Mouse (Mus musculus): ENCODE measurements at regions not wholly inside any gene's neighbourhood (a gene's known extent, or its start where the extent isn't known, plus 50 kb on each side); places are given as distances from the start of the nearest gene placed in this dataset.

DNA sequence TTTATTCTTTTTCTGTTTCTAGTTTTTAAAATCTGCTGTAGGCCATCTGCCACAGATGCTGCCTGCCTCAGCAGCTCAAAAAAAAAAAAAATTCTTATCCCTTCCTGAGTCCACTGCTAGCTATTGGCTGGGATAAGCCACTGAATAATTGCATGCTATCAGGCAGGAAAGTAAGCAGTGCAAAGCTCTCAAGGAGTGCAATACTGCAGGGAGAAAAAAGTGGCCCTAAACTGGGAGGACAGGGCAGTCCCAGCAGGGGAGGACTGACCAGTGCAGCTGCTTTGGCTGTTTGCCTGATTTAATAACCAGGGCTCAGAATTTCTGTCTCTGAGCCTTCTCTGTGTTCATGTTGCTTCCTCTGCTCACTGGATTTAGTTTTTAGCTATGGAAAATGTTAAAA is 544.4 kb upstream of the Marcks start:
- H3K9ac ChIP-seq: no peak overlapping the region
- no peaks in the 10 kb centered on the region for H3K36me3 ChIP-seq
- no peaks in the 10 kb centered on the region for H3K9me3 ChIP-seq (replicated peaks)
- H3K27ac ChIP-seq: no peak overlapping the region
- no peaks in the 10 kb centered on the region for H3K27me3 ChIP-seq (replicated peaks)
- no peak overlapping the region for H3K4me3 ChIP-seq
- H3K4me1 ChIP-seq: no peaks in the 10 kb centered on the region
- no peak for ATAC-seq
- H3K4me2 ChIP-seq: no peak overlapping the region

DNA sequence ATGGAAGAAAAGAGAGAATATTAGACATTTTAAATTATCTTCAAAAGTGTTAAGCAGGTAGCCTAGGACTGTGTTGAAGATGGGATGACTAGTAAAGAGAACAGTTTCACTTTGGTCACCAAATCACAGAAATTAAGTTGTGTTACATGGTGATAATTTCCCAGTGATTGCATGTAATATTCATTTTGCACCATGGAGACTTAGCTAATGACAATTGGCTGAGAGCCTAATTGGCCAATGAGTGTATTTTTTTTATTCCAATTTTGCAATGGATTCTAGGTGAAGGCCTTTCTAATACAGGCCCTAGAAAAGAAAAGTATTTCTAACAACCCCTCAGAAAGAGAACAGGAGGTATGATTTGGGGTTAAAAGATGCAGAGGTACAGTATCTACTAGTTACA is 541.9 kb upstream of the Marcks start:
- no peak for ATAC-seq
- Histone ChIP-seq H3K27me3 (replicated peaks) (no peaks in the 10 kb centered on the region), H3K27ac (no peak overlapping the region), H3K4me2 (no peak overlapping the region), H3K4me1 (no peaks in the 10 kb centered on the region), H3K4me3 (no peak overlapping the region), H3K36me3 (no peaks in the 10 kb centered on the region), H3K9me3 (replicated peaks) (no peaks in the 10 kb centered on the region), H3K9ac (no peak overlapping the region)

DNA sequence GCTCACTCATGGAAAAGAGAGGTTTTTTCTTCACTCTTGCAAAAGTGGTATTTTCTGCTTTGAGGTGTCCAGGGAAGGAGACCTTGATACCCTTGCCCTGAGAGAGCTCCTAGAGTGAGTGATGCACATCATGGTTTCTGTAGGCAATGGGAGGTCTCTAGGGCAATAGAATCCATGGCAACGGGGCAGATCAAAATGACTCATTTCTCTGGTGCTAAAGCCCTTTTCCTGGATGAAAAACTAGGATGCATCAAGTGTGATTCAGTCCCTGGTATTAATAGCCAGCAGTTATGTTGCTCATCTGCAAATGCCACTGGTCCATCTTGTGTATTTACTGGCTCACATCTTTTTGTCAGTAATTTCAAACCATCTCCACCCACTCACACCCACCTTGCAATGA is 539.1 kb upstream of the Marcks start:
- Histone ChIP-seq H3K9me3 (replicated peaks) (no peaks in the 10 kb centered on the region), H3K36me3 (no peaks in the 10 kb centered on the region), H3K4me1 (no peaks in the 10 kb centered on the region), H3K9ac (no peak overlapping the region), H3K4me3 (no peak overlapping the region), H3K27me3 (replicated peaks) (no peaks in the 10 kb centered on the region), H3K27ac (no peak overlapping the region), H3K4me2 (no peak overlapping the region)
- 74% methylated on average over 1 of the region's 1 CpGs for WGBS (ENCODE audit: insufficient replicate concordance)
- ATAC-seq: no peak

DNA sequence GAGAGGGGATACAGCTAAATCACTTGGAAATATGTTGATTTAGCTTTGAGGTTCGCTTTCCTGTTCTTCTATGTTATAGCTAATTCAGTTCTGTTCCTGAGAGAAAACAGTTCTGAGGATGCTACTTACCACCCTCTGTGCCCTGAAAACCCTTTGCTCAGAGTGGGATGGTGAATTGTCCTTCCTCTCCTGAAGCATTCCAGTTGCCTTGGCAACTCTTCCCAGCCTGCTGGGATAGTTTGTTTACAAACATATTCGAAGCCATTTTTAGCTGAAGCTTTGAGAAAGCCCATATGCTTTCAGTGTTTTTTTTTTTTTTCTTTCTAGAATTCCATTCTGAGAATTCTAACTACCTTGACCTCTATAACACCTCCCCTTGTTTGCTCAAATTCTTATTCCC is 530.1 kb upstream of the Marcks start:
- Histone ChIP-seq H3K9ac (no peak overlapping the region), H3K4me2 (no peak overlapping the region), H3K4me3 (no peak overlapping the region), H3K9me3 (replicated peaks) (no peaks in the 10 kb centered on the region), H3K27ac (no peak overlapping the region), H3K36me3 (no peaks in the 10 kb centered on the region), H3K4me1 (no peaks in the 10 kb centered on the region), H3K27me3 (replicated peaks) (no peaks in the 10 kb centered on the region)
- 51% methylated on average over 2 of the region's 2 CpGs for WGBS (ENCODE audit: insufficient replicate concordance)
- ATAC-seq: no peak

DNA sequence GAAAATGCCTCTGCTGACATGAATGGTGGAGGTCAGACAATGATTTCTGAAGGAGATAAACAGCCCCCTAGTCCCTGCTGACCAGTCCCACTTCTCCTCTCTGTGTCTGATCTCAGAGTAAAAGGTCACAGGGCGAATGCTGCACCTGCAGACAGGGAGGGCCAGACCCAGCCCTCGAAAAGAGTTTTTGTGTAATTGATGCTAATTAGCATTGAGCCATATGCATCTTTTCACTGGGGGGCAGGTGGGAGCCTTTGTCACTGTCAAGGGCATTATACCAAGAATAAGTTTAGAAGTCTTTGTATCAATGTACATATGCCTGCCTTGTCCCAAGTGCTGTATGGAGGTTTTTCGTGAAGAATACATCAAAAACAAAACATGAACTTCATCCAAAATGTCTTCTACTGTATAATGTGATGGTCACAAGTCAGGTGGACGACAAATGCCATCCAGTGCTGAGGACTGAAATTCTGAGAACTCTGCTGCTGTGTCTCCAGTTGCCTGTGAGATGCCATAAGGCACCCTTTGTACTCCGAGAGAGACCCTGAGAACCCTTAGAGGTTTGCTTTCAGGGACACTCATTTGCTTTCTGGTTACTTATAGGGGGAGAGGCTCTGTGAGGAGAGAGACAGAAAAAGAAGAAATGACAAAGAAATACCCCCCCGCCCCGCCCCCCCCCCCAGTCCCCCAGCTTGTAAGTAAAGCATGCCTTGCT is 528.5 kb upstream of the Marcks start:
- no peak overlapping the region for H3K9ac ChIP-seq
- no peak overlapping the region for H3K4me2 ChIP-seq
- WGBS (ENCODE audit: insufficient replicate concordance): 58% methylated on average over 7 of the region's 7 CpGs
- no peak overlapping the region for H3K4me3 ChIP-seq
- no peaks in the 10 kb centered on the region for H3K36me3 ChIP-seq
- no peak for ATAC-seq
- no peaks in the 10 kb centered on the region for H3K4me1 ChIP-seq
- no peak overlapping the region for H3K27ac ChIP-seq
- no peaks in the 10 kb centered on the region for H3K9me3 ChIP-seq (replicated peaks)
- no peaks in the 10 kb centered on the region for H3K27me3 ChIP-seq (replicated peaks)

DNA sequence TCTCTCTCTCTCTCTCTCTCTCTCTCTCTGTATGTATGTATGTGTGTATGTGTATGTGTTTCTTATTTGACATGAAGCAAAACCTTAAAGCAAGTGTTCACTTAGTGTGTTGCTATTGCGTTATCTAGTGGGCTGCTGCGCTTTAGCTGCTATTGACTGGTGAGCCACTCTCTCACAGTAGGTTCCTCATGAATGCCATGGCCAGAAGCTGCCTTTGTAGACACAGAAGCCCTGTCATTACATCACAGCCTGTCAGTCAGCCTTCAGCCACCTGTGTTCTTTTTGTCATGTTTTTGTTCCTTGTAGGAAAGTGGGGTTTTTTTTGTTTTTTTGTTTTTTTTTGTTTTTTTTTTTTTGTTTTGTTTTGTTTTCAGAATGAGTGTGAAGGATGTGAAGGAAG is 527.8 kb upstream of the Marcks start:
- no peak for ATAC-seq

DNA sequence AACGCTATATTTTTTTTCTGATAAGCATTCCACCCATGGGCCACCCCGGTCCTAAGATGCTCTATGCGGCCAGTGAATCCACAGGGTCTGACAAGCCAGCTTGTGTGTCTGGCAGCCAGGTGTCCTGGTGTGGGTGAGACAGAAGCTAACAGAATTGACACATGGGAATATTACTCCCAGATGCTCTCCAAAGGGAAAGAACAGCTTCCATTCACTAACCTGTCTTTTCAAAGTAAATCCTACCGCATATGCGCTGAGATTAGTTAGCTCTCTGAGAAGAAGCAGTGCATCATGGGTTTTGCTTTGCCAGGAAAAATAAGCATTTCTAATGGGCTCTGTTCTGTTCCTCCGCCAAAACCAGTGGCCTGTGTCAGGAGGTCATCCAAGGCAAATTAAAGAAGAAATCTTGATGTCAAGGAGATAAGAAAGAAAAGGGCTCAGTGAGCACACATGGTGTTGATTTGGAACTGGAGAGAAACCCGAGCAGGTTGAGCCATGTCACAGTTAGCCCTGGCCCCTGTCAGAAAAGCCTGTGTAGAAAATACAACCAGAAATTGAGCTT is 498.4 kb upstream of the Marcks start:
- WGBS (ENCODE audit: insufficient replicate concordance): 68% methylated on average over 7 of the region's 7 CpGs
- H3K4me2 ChIP-seq: no peak overlapping the region
- H3K27me3 ChIP-seq (replicated peaks): no peaks in the 10 kb centered on the region
- no peak for ATAC-seq
- H3K4me3 ChIP-seq: no peak overlapping the region
- no peak overlapping the region for H3K27ac ChIP-seq
- H3K9ac ChIP-seq: no peak overlapping the region
- H3K36me3 ChIP-seq: no peaks in the 10 kb centered on the region
- H3K9me3 ChIP-seq (replicated peaks): no peaks in the 10 kb centered on the region
- no peaks in the 10 kb centered on the region for H3K4me1 ChIP-seq

More for the DNA sequence above, 527.8 kb upstream of the Marcks start:
- Histone ChIP-seq H3K9me3 (replicated peaks) (no peaks in the 10 kb centered on the region), H3K27me3 (replicated peaks) (no peaks in the 10 kb centered on the region), H3K4me3 (no peak overlapping the region), H3K4me2 (no peak overlapping the region), H3K27ac (no peak overlapping the region), H3K36me3 (no peaks in the 10 kb centered on the region), H3K4me1 (no peaks in the 10 kb centered on the region), H3K9ac (no peak overlapping the region)
- WGBS (ENCODE audit: insufficient replicate concordance): 74% methylated on average over 2 of the region's 2 CpGs

DNA sequence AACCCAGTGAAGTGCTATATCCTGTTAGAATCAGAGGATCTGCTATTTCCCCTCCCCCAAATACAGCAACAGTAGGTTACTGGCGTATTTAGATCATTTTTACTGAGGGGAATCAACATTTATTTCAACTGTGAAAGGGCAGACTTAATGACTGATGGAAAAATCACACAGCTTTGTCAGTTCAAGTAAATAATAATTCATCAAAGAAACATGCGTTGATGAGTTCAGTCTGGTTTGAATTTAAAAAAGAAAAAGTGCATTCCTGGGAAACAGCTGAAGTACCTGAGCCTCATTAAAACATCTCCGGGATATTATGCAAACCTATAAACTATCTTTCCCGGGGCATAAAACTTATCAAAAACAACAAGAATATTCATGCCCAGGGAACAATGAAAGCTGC is 497.7 kb upstream of the Marcks start:
- Histone ChIP-seq H3K4me2 (no peak overlapping the region), H3K4me3 (no peak overlapping the region), H3K27ac (no peak overlapping the region), H3K9me3 (replicated peaks) (no peaks in the 10 kb centered on the region), H3K4me1 (no peaks in the 10 kb centered on the region), H3K36me3 (no peaks in the 10 kb centered on the region), H3K9ac (no peak overlapping the region), H3K27me3 (replicated peaks) (no peaks in the 10 kb centered on the region)
- no peak for ATAC-seq
- WGBS (ENCODE audit: insufficient replicate concordance): 64% methylated on average over 4 of the region's 4 CpGs

DNA sequence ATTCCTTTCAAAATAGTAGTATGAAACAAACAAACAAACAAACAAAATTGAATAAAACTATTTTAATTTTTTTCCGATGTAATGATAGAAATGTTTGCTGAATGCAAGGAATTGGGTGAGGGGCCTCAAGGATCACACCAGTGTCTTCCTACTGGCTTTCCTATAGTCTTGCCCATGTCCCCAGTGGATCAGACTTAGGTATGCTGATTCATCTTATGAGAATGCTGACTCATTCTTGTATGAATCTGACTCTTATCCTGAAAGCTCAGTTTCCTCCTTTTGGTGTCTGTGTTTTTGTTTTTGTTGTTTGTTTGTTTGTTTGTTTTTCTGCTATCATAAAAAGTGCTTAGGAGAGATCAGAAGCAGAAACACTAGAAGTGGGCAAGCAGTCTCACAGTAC is 491.7 kb upstream of the Marcks start:
- Histone ChIP-seq H3K36me3 (no peaks in the 10 kb centered on the region), H3K4me1 (no peaks in the 10 kb centered on the region), H3K4me3 (no peak overlapping the region), H3K9ac (no peak overlapping the region), H3K9me3 (replicated peaks) (no peaks in the 10 kb centered on the region), H3K27ac (no peak overlapping the region), H3K4me2 (no peak overlapping the region), H3K27me3 (replicated peaks) (no peaks in the 10 kb centered on the region)
- no peak for ATAC-seq
- 72% methylated on average over 1 of the region's 1 CpGs for WGBS (ENCODE audit: insufficient replicate concordance)

DNA sequence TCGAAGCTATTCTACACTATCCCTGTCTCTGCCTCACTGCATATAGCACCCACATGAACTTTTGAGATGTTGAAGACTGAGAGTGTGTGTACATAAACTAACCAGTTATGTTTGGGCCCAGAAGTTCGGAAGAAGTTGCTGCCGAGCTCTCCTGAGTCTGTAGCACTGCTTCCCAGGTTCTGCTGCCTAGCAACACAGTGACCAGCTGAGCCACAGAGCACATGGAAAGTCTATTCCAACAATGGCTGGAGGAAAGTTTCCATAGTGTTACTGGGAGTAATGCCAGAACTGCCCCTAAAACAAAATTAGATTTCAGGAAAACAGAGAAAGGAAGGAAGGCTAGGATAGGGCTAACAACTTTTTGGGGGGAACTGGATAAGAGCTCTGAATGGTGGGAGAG is 489.2 kb upstream of the Marcks start:
- Histone ChIP-seq H3K9ac (no peak overlapping the region), H3K4me3 (no peak overlapping the region), H3K36me3 (no peaks in the 10 kb centered on the region), H3K9me3 (replicated peaks) (no peaks in the 10 kb centered on the region), H3K4me2 (no peak overlapping the region), H3K4me1 (no peaks in the 10 kb centered on the region), H3K27me3 (replicated peaks) (no peaks in the 10 kb centered on the region), H3K27ac (no peak overlapping the region)
- 71% methylated on average over 3 of the region's 3 CpGs for WGBS (ENCODE audit: insufficient replicate concordance)
- ATAC-seq: no peak

DNA sequence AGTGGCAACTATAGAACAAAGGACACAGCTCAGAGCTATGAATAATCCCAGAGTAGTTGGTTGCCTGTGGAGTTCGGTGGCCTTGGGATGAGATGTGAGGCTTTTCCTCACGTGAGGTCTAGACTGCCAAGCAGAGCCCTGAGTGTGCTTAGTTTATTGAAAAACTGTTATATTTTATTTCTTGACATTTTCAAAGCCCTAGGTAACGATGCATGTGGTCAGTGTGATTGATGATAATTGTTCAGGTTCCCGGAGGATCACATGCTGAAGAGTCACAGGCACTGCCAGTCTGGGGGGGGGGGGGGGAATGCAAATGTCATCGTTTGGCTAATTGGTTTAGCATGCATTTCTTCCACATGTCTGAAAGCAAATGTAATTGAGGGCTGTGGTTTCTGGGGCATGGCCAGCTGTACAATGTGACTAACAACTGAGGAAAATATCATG is 488.1 kb upstream of the Marcks start:
- Histone ChIP-seq H3K27ac (no peak overlapping the region), H3K9me3 (replicated peaks) (no peaks in the 10 kb centered on the region), H3K27me3 (replicated peaks) (no peaks in the 10 kb centered on the region), H3K9ac (no peak overlapping the region), H3K4me1 (no peaks in the 10 kb centered on the region), H3K4me2 (no peak overlapping the region), H3K36me3 (no peaks in the 10 kb centered on the region), H3K4me3 (no peak overlapping the region)
- no peak for ATAC-seq
- 57% methylated on average over 5 of the region's 5 CpGs for WGBS (ENCODE audit: insufficient replicate concordance)

DNA sequence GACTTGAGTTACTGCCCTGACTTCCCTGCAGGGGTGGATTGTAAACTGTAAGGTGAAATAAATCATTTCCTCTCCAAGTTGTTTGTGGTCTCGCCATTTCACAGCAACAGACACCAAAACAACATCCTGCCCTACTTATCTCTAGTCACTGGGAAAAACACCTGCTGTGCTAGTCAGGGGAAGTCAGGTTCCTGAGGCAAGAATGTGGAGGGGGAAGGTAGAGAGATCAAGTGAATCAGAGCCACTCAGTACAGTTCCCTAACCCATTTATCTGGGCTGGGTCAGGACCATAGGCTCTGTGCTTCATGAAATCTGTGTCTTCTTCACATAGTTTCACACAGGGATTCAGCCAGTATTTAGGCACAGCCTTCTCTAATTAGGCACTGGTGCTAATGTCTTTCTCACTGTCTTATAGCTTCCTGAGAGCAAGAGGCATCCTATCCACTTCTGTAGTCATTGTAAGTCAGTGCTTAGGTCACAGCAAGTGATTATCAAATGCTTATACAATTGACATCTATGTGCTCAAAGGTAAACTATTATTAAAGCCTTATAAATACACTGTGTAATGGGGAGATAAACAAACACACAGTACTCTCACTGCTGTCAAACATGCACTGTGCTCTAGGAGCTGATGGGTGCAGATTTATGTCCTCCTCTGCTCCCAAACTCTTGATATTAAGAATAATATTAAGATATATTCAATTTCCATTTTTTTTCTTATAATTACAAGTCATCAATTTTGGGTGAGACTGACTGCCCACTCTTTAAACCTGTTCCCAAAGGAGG is 487.4 kb upstream of the Marcks start:
- Histone ChIP-seq H3K4me1 (no peaks in the 10 kb centered on the region), H3K9ac (no peak overlapping the region), H3K27me3 (replicated peaks) (no peaks in the 10 kb centered on the region), H3K4me2 (no peak overlapping the region), H3K36me3 (no peaks in the 10 kb centered on the region), H3K9me3 (replicated peaks) (no peaks in the 10 kb centered on the region), H3K4me3 (no peak overlapping the region), H3K27ac (no peak overlapping the region)
- no peak for ATAC-seq
- 15% methylated on average over 1 of the region's 1 CpGs for WGBS (ENCODE audit: insufficient replicate concordance)

Measured in liver, embryonic 12.5 days (tissue).